Mouse (Mus musculus) heart, postnatal 14 days (tissue): ENCODE results near the gene Ly6g6e. TPM values are rescaled to one million over a fixed set of nuclear protein-coding genes. Genes with fewer than 3 reads are reported as not detected.

Source experiments
- DNase-seq, 2 experiments: peaks; one replicate each; pipeline ENCODE4 v3.0.0; 2021 to 2022
- intact Hi-C: fragments of 180-260 bp; cut with DNase I; formaldehyde crosslinking; loops from one replicate; pipeline ENCODE4 v1.15.1; 2025
- total RNA-seq, 2 experiments: library from RNA; stranded (reverse); gene quantifications; 2 replicates each; pipeline ENCODE4 v1.2.3; 2021

Ly6g6e gene
- total RNA-seq, 2 experiments from 2014 or later, result not detected

- intact Hi-C loops, result loop anchor here (5.0 kb wide), 2 partner anchors 37 to 107 kb away; partner anchors contain the start of genes Atp6v1g2 and Prrc2a
- no peak for DNase-seq
These were observed 48.9 kb downstream of the Ly6g6e start for GRCm38 (mm10) chr17:35125578-35125977.

GRCm38 (mm10) chr17:35126206-35126611, 49.5 kb downstream of the Ly6g6e start, which contains the start of gene D17H6S53E:
Gene D17H6S53E, plus strand, starts transcription at chr17:35126373.
- DNase-seq, result peak; percentile 80 to 83
- intact Hi-C loops, result loop anchor here (5.0 kb wide), 2 partner anchors 36 to 106 kb away; partner anchors contain the start of genes Atp6v1g2 and Prrc2a

GRCm38 (mm10) chr17:35127017-35127416, 50.3 kb downstream of the Ly6g6e start:
- intact Hi-C loops, result loop anchor here (5.0 kb wide), 2 partner anchors 35 to 105 kb away; partner anchors contain the start of genes Atp6v1g2 and Prrc2a
- DNase-seq, result no peak

Other genes starting within 250 kb of the Ly6g6e start
- gene Stk19, start 240.0 kb upstream of the Ly6g6e start, total RNA-seq, result 10 to 100 TPM; 10.7 to 13.5 TPM
- gene Dxo, start 239.9 kb upstream of the Ly6g6e start, total RNA-seq, result 10 to 100 TPM; 17.5 to 18.2 TPM
- 10 to 100 TPM; 25.0 to 25.4 TPM for gene Skiv2l, start 226.7 kb upstream of the Ly6g6e start, total RNA-seq
- 10 to 100 TPM; 13.1 to 15.5 TPM for gene Nelfe, start 226.5 kb upstream of the Ly6g6e start, total RNA-seq
- gene Cfb, start 214.4 kb upstream of the Ly6g6e start, total RNA-seq, result 1 to 10 TPM; 6.3 to 7.8 TPM
- gene Zbtb12, start 197.4 kb upstream of the Ly6g6e start, total RNA-seq, result 1 to 10 TPM; 5.1 to 6.1 TPM
- gene Gm20547, start 194.9 kb upstream of the Ly6g6e start, total RNA-seq, result not detected
- gene C2, start 178.6 kb upstream of the Ly6g6e start, total RNA-seq, result 1 to 10 TPM; 4.3 to 6.0 TPM
- 10 to 100 TPM; 45.2 to 49.4 TPM for gene Ehmt2, start 178.4 kb upstream of the Ly6g6e start, total RNA-seq
- gene Slc44a4, start 162.4 kb upstream of the Ly6g6e start, total RNA-seq, result under 1 TPM in 1 of 2 experiments, not detected in 1; 0.17 TPM
- 10 to 100 TPM; 14.0 to 14.6 TPM for gene Neu1, start 145.6 kb upstream of the Ly6g6e start, total RNA-seq
- gene Hspa1b, start 117.7 kb upstream of the Ly6g6e start, total RNA-seq, result 1 to 10 TPM; 3.8 to 3.9 TPM
- gene Gm20481, start 107.0 kb upstream of the Ly6g6e start, total RNA-seq, result not detected
- 1 to 10 TPM; 2.3 to 3.3 TPM for gene Hspa1a, start 104.7 kb upstream of the Ly6g6e start, total RNA-seq
- gene Hspa1l, start 104.2 kb upstream of the Ly6g6e start, total RNA-seq, result 1 to 10 TPM; 2.7 to 4.7 TPM
- gene Lsm2, start 95.0 kb upstream of the Ly6g6e start, total RNA-seq, result 10 to 100 TPM; 19.2 to 25.0 TPM
- 10 to 100 TPM; 24.5 to 26.0 TPM for gene Vars, start 75.9 kb upstream of the Ly6g6e start, total RNA-seq
- 1 to 10 TPM; 5.3 to 5.9 TPM for gene Vwa7, start 60.3 kb upstream of the Ly6g6e start, total RNA-seq
- gene Sapcd1, start 48.9 kb upstream of the Ly6g6e start, total RNA-seq, result under 1 TPM; 0.34 to 0.48 TPM
- gene Msh5, start 30.2 kb upstream of the Ly6g6e start, total RNA-seq, result 1 to 10 TPM; 1.6 to 2.0 TPM
- 10 to 100 TPM; 61.6 to 72.9 TPM for gene Clic1, start 26.9 kb upstream of the Ly6g6e start, total RNA-seq
- 10 to 100 TPM; 49.3 to 50.0 TPM for gene Ddah2, start 17.9 kb upstream of the Ly6g6e start, total RNA-seq
- not detected for gene Ly6g6c, start 11.5 kb upstream of the Ly6g6e start, total RNA-seq
- gene Mpig6b, start 10.7 kb upstream of the Ly6g6e start, total RNA-seq, result under 1 TPM; 0.61 to 0.74 TPM
- 1 to 10 TPM in 1 of 2 experiments, under 1 TPM in 1; 0.67 to 3.3 TPM for gene Ly6g6d, start 1.2 kb downstream of the Ly6g6e start, total RNA-seq
- gene Ly6g6f, start 8.7 kb downstream of the Ly6g6e start, total RNA-seq, result not detected
- gene Abhd16a, start 12.4 kb downstream of the Ly6g6e start, total RNA-seq, result 10 to 100 TPM; 53.7 to 56.7 TPM
- gene Ly6g5c, start 31.4 kb downstream of the Ly6g6e start, total RNA-seq, result not detected
- gene Ly6g5b, start 38.5 kb downstream of the Ly6g6e start, total RNA-seq, result under 1 TPM in 1 of 2 experiments, not detected in 1; 0.41 TPM
- 1 to 10 TPM; 7.0 to 7.7 TPM for gene Gpank1, start 44.6 kb downstream of the Ly6g6e start, total RNA-seq
- gene Csnk2b, start 45.2 kb downstream of the Ly6g6e start, total RNA-seq, result 100 to 1,000 TPM; 172 to 176 TPM
- gene D17H6S53E, start 49.5 kb downstream of the Ly6g6e start, total RNA-seq, result 10 to 100 TPM; 28.0 to 29.6 TPM
- gene Apom, start 55.1 kb downstream of the Ly6g6e start, total RNA-seq, result not detected
- 100 to 1,000 TPM; 237 to 245 TPM for gene Bag6, start 58.3 kb downstream of the Ly6g6e start, total RNA-seq
- gene Prrc2a, start 88.0 kb downstream of the Ly6g6e start, total RNA-seq, result 100 to 1,000 TPM; 148 to 174 TPM
- gene Aif1, start 99.2 kb downstream of the Ly6g6e start, total RNA-seq, result 1 to 10 TPM; 1.4 to 2.8 TPM
- gene Lst1, start 111.5 kb downstream of the Ly6g6e start, total RNA-seq, result 1 to 10 TPM; 3.8 to 4.0 TPM
- gene Ltb, start 117.5 kb downstream of the Ly6g6e start, total RNA-seq, result 1 to 10 TPM; 1.2 to 3.8 TPM
- under 1 TPM; 0.29 to 0.39 TPM for gene Tnf, start 125.1 kb downstream of the Ly6g6e start, total RNA-seq
- gene Lta, start 128.4 kb downstream of the Ly6g6e start, total RNA-seq, result under 1 TPM in 1 of 2 experiments, not detected in 1; 0.20 TPM
- gene Gm16181, start 143.9 kb downstream of the Ly6g6e start, total RNA-seq, result under 1 TPM in 1 of 2 experiments, not detected in 1; 0.71 TPM
- 1 to 10 TPM; 4.1 to 4.4 TPM for gene Atp6v1g2, start 156.8 kb downstream of the Ly6g6e start, total RNA-seq
- 10 to 100 TPM in 1 of 2 experiments, 1 to 10 TPM in 1; 8.4 to 10.4 TPM for gene Nfkbil1, start 158.9 kb downstream of the Ly6g6e start, total RNA-seq
- gene Ddx39b, start 164.8 kb downstream of the Ly6g6e start, total RNA-seq, result 100 to 1,000 TPM; 107 to 118 TPM
- gene H2-D1, start 185.8 kb downstream of the Ly6g6e start, total RNA-seq, result 10 to 100 TPM; 77.3 to 77.5 TPM
- gene H2-Q1, start 243.5 kb downstream of the Ly6g6e start, total RNA-seq, result 1 to 10 TPM in 1 of 2 experiments, under 1 TPM in 1; 0.57 to 1.2 TPM